Mouse (Mus musculus) hindbrain, postnatal 0 days (tissue): ENCODE measurements at regions not wholly inside any gene's neighbourhood (a gene's known extent, or its start where the extent isn't known, plus 50 kb on each side); places are given as distances from the start of the nearest gene placed in this dataset.

ENCODE experiments used
- ATAC-seq: fragments of 200-750 bp; cut with Nextera tagmentation; 2 replicates; pipeline ENCODE4 v1.8.0; 2017; ENCODE audit warnings: mild to moderate bottlenecking, moderate TSS enrichment, moderate library complexity
- DNase-seq: peaks from one replicate; pipeline ENCODE4 v3.0.0-alpha.2; 2015; ENCODE audit warnings: low spot score
- H3K27ac ChIP-seq: fragments of 300-500 bp; sonication (generic); 2 replicates; pipeline ENCODE4 v1.5.1; 2014; ENCODE audit warnings: mild to moderate bottlenecking
- H3K27me3 ChIP-seq: fragments of 300-500 bp; sonication (generic); 2 replicates; pipeline ENCODE4 v1.6.1; 2014; ENCODE audit warnings: low read length, mixed read lengths; ENCODE audit not compliant: insufficient read depth
- H3K36me3 ChIP-seq: fragments of 300-500 bp; sonication (generic); 2 replicates; pipeline ENCODE4 v1.6.1; 2014; ENCODE audit warnings: low read length, mixed read lengths; ENCODE audit not compliant: insufficient read depth
- H3K4me1 ChIP-seq: fragments of 300-500 bp; sonication (generic); 2 replicates; pipeline ENCODE4 v1.6.1; 2014; ENCODE audit warnings: antibody characterized with exemption, low read length, mixed read lengths; ENCODE audit not compliant: insufficient read depth
- H3K4me2 ChIP-seq: fragments of 300-500 bp; sonication (generic); 2 replicates; pipeline ENCODE4 v1.6.1; 2014; ENCODE audit warnings: low read depth, mild to moderate bottlenecking, low read length, moderate library complexity, mixed read lengths
- H3K4me3 ChIP-seq: fragments of 300-500 bp; sonication (generic); 2 replicates; pipeline ENCODE4 v1.5.1; 2014; ENCODE audit warnings: low read length
- H3K9ac ChIP-seq: fragments of 300-500 bp; sonication (generic); replicated peaks from 2 replicates; pipeline ENCODE4 v1.6.1; 2014; ENCODE audit warnings: mild to moderate bottlenecking, low read length, moderate library complexity, mixed read lengths
- H3K9me3 ChIP-seq: fragments of 300-500 bp; sonication (generic); 2 replicates; pipeline ENCODE4 v1.6.1; 2016; ENCODE audit warnings: low read length, mixed read lengths
- CTCF ChIP-seq: IDR thresholded peaks from 2 replicates; pipeline ENCODE4 v1.5.1; 2016; ENCODE audit warnings: antibody characterized with exemption, control low read depth, low read depth
- WGBS: fragments of 180-500 bp; shearing (Covaris S2); extraction: QIAGEN DNeasy Blood & Tissue Kit; methylation state at CpG from one replicate; pipeline ENCODE4 v1.1.7; 2014; 5-methylcytosine and 5-hydroxymethylcytosine counted together

DNA sequence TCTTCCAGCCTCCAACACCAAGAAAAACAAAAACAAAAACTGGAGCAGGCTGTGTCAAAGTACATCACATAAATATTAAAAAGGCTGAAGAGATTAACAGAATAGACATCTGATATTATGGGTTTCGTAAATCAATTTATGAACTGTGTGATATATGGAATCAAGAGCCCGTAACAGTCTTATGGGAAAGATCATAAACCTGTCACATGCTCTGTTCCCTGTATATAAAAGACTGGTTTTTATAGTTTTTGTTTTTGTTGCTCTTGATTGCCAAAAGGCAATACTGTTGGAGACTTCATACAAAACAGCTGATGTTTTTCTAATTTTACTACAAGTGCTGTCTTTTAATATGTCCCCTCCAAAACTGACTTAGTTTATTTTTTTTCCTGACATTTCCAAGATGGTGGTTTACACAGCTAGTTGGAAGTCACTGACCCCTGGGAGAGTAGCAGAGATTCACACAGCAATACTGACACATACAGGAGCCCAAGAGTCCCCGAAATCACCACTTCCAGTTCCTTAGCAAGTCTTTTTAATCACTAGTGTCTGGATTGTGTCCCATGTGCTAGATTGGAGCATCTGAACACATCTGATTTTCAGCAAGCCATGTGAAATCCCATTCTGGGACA lies 303.1 kb upstream of the Rag2 start:
- TF ChIP-seq CTCF: no peak
- H3K27ac ChIP-seq: no peak overlapping the region
- H3K4me1 ChIP-seq: no peaks in the 10 kb centered on the region
- H3K9ac ChIP-seq: no peak overlapping the region
- no peaks in the 10 kb centered on the region for H3K27me3 ChIP-seq
- no peaks in the 10 kb centered on the region for H3K9me3 ChIP-seq
- no peak overlapping the region for H3K4me2 ChIP-seq
- WGBS: 94% methylated on average over 3 of the region's 3 CpGs
- no peak overlapping the region for H3K4me3 ChIP-seq
- H3K36me3 ChIP-seq: no peaks in the 10 kb centered on the region
- ATAC-seq (no peak), DNase-seq (no peak)

DNA sequence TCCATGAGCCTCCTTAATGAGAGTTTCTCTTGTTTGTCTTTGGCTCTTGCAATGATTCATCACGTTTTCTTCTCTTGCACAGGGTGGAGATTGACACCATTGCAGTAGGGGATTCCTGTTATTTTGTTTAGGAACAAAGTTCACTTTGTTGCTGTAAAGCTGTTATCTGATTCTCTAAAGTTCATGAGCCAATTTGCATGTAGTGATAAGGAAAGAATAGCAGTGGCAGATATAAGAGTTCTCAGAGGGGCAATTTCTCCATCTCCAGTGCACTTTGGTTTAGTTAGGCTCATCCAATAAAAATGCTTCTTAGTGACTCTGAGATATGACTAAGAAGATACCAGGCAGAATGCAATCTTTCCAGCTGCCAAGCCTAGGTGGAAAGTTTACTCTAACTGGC lies 267.8 kb upstream of the Rag2 start:
- Histone ChIP-seq H3K27me3 (no peaks in the 10 kb centered on the region), H3K27ac (no peak overlapping the region), H3K4me1 (no peaks in the 10 kb centered on the region), H3K9me3 (no peaks in the 10 kb centered on the region), H3K36me3 (no peaks in the 10 kb centered on the region), H3K4me3 (no peak overlapping the region), H3K9ac (no peak overlapping the region), H3K4me2 (no peak overlapping the region)
- ATAC-seq (no peak), DNase-seq (no peak)
- 32% methylated on average over 1 of the region's 1 CpGs for WGBS
- no peak for TF ChIP-seq CTCF

DNA sequence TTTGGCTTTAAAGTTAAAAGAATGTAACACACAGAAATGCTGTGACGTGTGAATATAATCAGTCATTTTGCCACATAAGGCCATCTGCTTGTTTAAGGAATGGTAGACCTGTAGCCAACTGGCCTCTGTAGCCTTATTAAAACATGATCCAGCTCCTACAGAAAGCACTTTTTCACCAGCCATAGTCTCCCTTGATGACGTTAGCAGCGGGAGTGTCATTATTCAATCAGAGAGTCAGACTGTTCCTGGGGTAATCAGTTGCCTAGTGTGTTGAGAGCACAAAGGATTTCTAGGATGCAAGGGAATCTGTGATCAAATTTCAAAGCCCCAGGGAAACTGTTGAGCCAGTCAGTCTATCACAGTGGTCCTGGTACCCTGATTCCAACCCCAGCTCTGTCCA lies 260.3 kb upstream of the Rag2 start:
- DNase-seq (no peak), ATAC-seq (no peak)
- Histone ChIP-seq H3K4me2 (no peak overlapping the region), H3K27me3 (no peaks in the 10 kb centered on the region), H3K4me3 (no peak overlapping the region), H3K9ac (no peak overlapping the region), H3K4me1 (no peaks in the 10 kb centered on the region), H3K36me3 (no peaks in the 10 kb centered on the region), H3K27ac (no peak overlapping the region), H3K9me3 (no peaks in the 10 kb centered on the region)
- no peak for TF ChIP-seq CTCF
- 44% methylated on average over 3 of the region's 3 CpGs for WGBS

DNA sequence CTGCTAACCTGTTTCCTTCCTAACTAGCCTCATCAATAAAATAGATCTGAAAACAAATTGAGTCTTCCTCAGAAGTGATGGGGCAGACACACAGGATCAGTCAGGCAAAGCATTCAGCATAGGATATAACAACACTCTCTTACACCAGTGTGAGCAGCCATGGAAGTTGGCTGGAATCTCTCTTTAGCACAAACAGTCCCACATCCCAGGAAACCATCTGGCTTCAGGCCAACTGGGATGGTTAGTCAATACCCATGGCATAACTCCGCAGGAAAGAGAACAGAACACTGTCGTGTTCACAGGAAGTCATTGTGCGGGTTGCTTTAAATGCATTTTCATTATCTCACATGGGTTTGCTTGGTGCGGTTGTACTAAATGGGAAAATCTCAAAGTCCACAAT lies 256.2 kb upstream of the Rag2 start:
- H3K9me3 ChIP-seq: no peaks in the 10 kb centered on the region
- 44% methylated on average over 4 of the region's 4 CpGs for WGBS
- H3K4me3 ChIP-seq: no peak overlapping the region
- no peak overlapping the region for H3K4me2 ChIP-seq
- no peaks in the 10 kb centered on the region for H3K27me3 ChIP-seq
- H3K4me1 ChIP-seq: no peaks in the 10 kb centered on the region
- ATAC-seq (no peak), DNase-seq (peak; percentile 40)
- no peak overlapping the region for H3K9ac ChIP-seq
- H3K27ac ChIP-seq: no peak overlapping the region
- TF ChIP-seq CTCF: no peak
- no peaks in the 10 kb centered on the region for H3K36me3 ChIP-seq

DNA sequence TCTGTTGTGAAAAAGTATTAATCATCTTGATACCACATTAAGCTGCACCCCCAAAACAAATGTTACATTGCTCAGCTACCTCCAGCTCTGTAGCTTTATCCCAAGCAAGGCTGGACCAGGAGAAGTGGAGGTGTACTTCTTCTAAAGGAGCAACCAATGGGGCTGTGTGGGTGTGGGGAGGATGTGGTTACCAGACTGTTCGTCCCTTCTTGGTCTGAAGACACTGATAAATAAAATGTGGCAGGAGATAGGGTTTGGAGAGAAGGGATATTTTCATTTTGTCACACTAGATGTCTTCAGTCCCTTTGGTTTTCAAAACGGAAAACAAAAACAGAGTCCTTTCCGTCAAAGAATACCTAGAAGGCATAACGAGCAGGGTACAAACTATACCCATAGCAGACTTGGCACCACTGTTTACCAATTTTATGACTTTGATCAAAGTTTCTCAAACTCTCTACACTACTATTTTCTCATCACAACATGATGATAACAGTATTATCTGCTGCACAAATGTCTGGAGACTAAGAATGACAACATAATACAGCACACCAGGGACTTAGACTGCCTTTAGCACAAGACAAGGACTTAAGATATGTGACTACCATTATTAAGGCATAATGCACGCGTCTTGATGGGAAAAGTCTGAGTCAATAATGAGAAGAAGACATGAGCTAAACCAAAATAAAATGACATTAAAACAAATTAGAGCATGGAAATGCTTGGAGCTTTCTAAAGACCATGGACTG lies 253.4 kb upstream of the Rag2 start:
- DNase-seq (no peak), ATAC-seq (no peak)
- H3K36me3 ChIP-seq: no peaks in the 10 kb centered on the region
- no peak overlapping the region for H3K4me3 ChIP-seq
- 89% methylated on average over 6 of the region's 6 CpGs for WGBS
- H3K4me2 ChIP-seq: no peak overlapping the region
- no peaks in the 10 kb centered on the region for H3K4me1 ChIP-seq
- H3K9me3 ChIP-seq: no peaks in the 10 kb centered on the region
- TF ChIP-seq CTCF: no peak
- no peak overlapping the region for H3K9ac ChIP-seq
- H3K27ac ChIP-seq: no peak overlapping the region
- no peaks in the 10 kb centered on the region for H3K27me3 ChIP-seq

DNA sequence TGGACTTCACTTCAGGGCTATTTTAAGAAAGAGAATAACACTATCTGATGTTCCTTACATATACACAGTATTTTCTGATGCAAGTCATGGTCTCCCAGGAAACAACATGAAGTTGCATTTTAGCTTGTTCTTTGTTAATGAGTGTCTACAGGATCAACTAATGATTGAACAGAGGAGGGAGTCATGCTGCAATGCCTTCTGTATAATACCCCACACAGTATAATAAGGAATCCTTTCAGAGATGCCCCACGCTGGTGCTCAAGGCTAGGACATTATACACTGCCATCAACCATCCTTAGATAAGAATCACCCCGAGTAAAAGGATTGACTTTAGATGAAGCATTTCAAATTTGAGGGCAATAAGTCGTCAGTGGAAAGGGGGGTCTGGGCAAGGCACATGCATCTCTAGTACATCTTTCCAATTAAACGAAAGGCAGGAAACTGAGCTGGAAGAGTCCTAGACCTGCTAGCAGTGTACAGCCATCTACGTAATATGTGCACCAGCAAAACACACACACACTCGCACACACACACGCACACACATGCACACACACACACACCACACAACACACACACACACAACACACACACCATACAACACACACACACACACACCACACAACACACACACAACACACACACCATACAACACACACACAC lies 252.6 kb upstream of the Rag2 start:
- H3K4me3 ChIP-seq: no peak overlapping the region
- ATAC-seq: no peak

DNA sequence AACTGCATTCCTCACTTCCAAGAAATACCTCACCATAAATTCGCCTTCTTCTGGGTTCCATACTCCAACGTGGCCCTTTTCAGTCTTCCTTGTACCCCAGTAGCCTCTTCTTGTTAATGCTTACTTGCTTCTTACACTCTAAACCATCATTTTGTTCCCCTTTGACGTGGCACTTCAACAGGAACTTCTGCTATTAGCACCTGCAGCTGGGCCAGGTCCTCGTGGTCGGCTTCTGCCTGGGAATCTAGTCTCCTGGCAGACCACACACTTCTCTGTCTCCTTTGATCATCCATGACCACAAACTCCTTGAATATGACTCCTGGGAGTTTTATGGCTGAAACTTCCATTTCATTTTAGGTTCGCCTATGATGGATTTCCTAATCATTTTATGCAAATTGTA lies 243.9 kb upstream of the Rag2 start:
- DNase-seq (no peak), ATAC-seq (no peak)
- H3K36me3 ChIP-seq: no peaks in the 10 kb centered on the region
- no peak overlapping the region for H3K9ac ChIP-seq
- TF ChIP-seq CTCF: no peak
- H3K4me2 ChIP-seq: no peak overlapping the region
- H3K4me3 ChIP-seq: no peak overlapping the region
- whole genome bisulfite sequencing: 87% methylated on average over 6 of the region's 6 CpGs
- H3K9me3 ChIP-seq: no peaks in the 10 kb centered on the region
- H3K27me3 ChIP-seq: no peaks in the 10 kb centered on the region
- H3K27ac ChIP-seq: no peak overlapping the region
- no peaks in the 10 kb centered on the region for H3K4me1 ChIP-seq

More for the DNA sequence above, 252.6 kb upstream of the Rag2 start:
- no peak overlapping the region for H3K27ac ChIP-seq
- no peak for DNase-seq
- H3K4me1 ChIP-seq: no peaks in the 10 kb centered on the region
- H3K27me3 ChIP-seq: no peaks in the 10 kb centered on the region
- H3K9me3 ChIP-seq: no peaks in the 10 kb centered on the region
- no peaks in the 10 kb centered on the region for H3K36me3 ChIP-seq
- TF ChIP-seq CTCF: no peak
- no peak overlapping the region for H3K9ac ChIP-seq
- H3K4me2 ChIP-seq: no peak overlapping the region
- WGBS: 74% methylated on average over 7 of the region's 7 CpGs
